Mouse (Mus musculus): ENCODE data around the gene Babam2.
A peak's percentile ranks its signal among the peaks of the same experiment; 100 is the strongest.

Babam2 gene

DNA sequence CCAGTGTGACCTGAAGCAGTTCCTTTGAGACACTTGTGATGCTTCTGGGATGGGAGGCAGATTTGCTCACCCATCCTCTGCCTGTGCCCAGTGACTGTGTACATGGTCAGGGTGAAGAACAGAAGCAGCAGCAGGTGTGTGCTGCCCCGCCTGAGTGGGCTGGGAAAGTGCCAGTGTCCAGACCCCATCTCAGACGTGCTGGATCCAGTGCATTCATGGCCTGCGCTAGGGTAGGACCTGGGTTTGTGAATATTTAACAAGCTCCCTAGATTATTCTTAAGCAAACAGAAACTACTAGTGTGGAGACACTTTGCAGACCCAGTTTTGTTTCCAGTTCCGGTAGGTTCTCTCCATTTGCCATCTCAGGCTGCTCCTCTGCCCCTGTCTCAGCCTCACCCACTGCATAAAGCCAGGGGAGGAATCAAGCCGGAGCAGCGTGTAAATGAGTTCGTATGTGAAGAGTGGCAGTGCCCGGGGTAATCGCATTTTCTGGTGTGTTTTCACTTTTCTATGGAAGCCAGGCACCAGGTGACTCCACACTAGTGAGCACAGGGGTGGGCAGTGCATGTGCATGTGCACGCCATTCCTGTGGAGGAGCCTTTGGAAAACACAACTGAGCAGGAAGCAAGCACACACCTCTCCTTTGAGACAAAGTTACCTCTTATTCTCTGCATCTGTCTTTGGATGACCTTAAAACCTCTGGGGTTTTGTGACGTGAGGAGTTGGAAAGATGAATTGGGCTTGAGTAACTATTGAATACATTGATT is 290.2 kb downstream of the Babam2 start:
- DNase-seq (ENCODE audit: low spot score in 2 of 2), result no peak

DNA sequence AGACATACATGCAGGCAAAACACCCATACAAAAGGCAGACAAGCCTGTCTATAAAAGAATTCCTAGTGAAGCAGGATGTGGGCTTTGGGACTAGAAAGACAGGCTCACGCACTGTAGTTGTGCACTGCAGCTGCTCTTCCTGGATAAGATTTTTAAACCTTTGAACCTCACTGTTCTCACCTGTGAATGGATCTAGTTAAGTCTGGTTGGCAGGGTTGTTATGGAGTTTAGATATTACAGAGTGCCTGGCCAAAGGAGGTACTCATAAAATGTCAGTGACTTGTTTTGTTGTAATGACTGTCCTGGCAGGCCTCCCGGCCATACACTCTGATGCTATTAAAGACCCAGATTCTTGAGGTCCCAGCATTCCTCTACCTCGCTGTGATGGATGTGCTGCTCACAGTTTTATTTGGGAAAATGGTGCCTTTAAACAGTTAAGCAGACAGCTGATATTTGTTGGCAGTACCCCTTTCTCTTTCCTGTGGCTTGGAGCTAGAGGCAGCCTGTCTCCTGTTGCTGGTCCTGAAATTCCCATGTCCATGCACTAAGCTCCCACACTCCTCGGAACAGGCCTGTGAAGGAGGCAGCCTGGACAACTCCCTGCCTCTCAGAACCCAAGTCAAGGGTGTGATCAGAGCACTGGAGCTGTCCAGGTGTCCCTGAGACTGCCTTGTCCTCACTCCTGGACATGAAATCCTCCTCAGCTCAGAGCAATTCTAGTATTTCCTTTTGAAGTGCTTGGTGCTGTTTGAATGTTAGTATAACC is 299.9 kb downstream of the Babam2 start:
- no peak for DNase-seq (ENCODE audit: low spot score in 2 of 2)

DNA sequence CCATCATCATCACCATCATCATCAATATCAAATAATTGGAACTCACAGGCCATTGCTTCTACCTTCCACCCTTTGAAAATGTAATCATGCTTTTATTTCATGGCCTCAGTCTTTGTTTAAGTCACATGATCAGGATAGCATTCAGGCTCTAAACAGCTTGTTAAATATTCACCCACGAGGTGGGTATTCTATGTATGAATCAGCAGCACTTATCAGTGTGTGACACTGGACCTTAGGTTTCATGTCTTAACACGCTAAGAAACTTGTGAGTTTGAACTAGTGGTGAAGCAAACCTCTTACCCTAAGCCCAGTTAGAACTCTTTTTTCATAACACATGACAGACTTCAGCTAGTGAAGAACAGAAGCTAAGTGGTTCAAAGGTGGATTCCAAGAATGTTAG is 301.3 kb downstream of the Babam2 start:
- no peak for DNase-seq (ENCODE audit: low spot score in 2 of 2)

DNA sequence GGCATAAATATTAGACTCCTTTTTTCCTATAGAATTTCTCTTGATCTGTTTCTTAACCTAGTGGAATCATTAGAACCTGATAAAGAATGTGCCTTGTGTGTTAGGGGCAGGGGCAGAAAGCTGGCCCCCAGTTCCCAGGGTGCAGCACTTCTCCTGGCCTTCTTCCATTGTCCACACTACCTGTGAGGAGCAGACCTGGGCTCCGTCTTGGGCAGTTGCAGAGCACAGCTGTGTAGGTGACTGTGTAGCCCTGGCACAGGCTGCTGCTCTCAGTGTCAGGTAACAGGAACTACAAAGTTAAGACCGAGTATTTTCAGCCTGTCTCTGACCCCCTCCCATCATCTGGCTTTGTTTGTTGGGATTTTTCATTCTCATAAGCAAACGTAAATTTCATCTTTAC is 302.6 kb downstream of the Babam2 start:
- DNase-seq (ENCODE audit: low spot score in 2 of 2), result no peak

DNA sequence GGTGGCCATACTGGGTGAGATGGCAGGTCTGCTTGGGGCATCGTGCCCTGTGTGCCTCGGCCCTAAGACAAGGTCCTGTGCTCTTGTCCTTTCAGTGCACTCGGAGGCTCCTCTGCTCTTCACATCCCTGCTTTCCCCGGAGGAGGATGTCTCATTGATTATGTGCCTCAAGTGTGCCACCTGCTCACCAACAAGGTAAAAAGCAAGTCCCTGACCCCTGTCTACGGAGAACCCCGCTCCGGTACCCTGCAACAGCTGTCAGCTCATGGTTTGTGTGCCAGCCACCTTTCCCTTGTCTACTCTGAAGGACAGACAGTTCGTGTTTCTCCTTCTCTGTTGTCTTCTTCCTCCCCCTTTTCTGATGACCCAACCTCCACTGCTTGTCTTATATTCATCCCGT is 303.8 kb downstream of the Babam2 start:
- DNase-seq (ENCODE audit: low spot score in 2 of 2), result no peak

DNA sequence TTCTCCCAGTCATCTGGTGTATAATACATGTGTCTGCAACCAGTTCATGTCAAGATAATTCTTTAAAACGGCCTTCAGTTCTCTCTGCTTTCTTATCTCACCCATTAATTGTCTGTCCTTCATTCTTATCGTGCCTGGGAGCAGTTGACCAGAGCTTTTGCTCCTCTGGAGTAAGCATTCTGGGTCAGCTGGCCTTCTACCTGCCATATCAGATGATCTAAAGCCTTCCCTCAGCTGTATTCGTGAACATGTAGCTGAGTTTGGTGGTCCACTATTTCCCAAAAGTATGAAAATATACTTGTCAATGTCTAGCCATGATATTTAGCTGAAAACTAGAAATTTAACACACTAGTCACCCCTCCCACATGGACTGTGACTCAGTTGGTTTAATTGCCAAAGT is 304.3 kb downstream of the Babam2 start:
- DNase-seq (ENCODE audit: low spot score in 2 of 2), result no peak

DNA sequence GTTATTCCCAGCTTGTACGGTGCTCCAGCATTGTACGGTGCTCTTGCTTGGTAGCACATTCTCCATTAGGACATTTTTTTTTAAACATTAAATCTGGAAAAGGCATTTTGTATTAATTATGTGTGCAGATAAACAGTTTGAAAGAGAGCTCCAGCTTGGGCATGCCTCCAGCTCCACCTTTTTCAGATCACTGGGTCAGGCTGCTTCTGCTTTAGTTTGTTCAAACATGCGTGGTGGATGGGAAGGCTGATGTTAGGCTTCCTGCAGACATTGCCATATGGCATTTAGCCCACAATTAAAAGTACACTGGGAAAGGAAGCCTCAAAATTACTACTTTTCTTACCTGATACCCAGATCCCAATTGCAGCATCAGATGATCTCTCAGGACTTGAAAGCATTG is 310.9 kb downstream of the Babam2 start:
- no peak for DNase-seq (ENCODE audit: low spot score in 2 of 2)

DNA sequence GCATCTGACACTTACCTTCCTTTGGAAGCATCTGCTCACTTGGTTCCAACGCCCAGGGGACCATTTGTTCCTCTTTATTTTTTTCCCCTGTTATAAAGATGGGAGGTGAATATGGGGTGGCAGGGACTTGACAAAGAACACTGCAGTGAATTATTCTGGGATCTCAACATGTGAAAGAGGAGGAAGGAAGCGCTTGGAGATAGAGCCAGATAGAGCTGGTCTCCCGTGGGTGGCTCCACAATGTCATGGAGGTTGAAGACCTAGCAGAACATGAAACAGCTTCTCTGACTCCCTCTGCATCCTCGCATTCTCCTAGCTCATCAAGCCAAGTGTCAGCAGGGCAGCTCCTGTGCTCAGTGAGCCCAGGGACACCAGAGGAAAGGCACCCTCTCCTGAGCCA is 312.6 kb downstream of the Babam2 start:
- no peak for DNase-seq (ENCODE audit: low spot score in 2 of 2)

DNA sequence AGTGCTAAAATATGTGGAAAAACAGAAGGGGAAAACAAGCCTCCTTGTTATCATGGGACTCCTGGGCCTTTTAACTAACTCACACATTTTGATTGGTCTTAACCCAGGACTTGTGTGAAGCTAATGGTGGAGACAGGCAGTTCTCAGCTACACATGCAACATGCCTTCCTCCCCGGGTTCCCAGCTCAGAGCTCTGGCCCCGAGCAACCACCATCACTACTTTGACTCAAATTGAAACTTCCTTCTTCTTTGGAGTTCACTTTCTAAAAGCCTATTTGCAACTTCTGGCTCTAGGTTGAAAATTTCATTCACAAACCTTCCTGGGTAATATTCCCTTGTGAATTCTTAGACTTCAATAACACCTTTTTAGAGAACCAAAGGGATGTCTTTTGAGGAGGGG is 315.6 kb downstream of the Babam2 start:
- DNase-seq (ENCODE audit: low spot score in 2 of 2), result no peak

DNA sequence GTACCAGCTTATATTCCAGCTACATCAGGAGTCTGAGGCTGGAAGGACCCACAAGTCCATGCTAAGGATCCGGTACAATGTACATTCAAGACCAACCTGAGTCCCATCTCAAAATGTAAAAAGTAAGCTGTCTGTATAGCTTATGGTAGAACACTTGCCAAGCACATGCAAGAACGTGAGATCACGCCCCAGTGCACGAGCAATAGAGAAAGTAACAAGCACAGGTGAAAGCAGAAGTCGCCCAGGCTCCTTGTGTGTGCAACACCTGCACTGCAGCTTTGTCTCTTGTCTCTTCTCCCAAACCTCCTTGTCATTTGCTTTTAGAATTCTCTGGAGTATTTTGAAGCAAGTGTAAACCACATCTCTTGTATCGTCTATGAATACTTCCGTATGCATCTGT is 317.3 kb downstream of the Babam2 start:
- no peak for DNase-seq (ENCODE audit: low spot score in 2 of 2)

DNA sequence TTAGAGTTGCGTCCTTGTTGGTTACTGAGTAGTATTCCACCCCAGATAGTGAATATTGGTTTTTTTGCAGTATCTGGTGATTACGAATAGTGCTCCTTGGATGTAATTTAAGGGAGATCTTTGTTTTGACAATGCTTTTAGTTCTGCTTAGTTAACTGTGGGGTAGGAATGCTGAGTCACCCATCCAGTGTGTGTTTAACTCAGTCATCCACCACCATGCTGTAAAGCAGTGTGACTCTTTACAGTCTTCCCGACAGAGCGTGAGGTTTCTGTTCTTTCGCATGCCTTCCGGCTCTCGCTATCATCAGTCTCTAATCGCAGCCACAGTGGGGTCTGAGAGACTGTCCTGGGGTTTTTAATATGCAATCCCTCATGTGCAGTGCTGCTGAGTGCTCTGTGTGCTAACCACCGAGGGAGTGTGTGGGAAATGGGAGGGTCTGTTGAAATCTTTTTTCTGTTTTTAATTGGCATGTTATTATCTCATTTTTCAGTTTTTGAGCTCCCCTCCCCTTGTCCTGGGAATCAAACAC is 318.5 kb downstream of the Babam2 start:
- DNase-seq (ENCODE audit: low spot score in 2 of 2), result no peak

DNA sequence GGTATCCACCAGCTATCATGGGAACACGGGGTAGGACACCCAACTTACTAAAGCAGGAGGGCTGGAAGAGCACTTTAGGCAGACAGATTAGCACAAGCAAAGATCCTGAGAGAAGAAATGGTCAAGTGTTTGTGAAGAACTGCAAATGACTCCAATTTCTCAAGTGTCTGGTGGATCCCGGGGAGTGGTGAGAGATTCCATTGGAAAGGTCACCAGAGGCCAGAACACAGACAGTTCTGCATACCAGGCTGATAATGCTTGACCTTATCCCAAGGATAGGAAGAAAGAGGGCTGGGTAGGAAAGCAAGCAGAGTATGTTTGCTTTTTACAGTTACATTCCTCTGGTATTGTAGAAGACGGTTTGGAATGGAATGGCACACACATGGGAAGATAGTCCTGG is 320.2 kb downstream of the Babam2 start:
- DNase-seq (ENCODE audit: low spot score in 2 of 2), result no peak

DNA sequence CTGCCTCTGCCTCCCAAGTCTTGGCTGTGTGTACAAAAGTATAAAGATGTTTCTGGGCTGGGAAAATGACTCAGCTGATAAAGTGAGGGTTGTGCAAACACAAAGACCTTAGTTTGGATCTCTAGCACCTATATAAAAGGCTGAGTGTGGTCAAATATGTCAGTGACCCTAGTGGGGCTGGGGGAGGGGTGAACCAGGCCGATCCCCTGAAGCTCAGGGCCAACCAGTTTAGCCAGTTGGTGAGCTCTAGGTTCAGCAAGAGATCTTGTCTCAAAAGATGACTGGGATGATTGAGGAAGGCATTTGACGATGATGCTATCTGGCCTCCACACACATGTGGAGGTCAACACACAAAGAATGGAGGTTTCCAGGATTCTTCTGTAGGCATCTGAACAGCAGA is 320.8 kb downstream of the Babam2 start:
- no peak for DNase-seq (ENCODE audit: low spot score in 2 of 2)

DNA sequence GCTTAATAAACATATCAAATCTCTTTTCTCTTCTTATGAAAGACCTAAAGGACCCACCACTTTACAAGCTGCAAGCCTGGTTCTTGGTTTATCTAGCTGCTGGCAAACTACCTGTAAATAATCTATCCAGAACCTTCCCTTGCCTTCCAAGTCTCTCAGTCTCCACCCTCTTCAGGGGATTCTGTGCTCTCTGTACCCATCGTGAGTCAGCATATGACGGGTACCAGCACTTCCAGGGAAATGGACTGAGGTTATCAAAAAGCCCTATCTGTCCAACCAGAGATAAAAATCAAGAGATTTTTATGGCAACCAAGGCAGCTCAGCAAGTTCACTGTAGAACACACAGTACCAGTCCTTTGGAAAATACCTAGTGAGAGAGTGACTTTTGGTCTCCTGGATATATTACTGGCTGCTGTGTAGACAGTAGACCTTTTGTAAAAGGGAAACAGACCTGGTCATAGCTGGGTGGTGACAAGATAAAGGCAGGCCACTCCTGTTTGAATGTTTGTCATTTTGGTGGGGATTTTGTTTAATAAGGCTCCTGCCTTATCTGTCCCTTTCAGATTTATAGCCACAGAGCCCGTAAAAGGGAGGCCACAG is 332.4 kb downstream of the Babam2 start:
- DNase-seq (ENCODE audit: low spot score in 2 of 2), result no peak

DNA sequence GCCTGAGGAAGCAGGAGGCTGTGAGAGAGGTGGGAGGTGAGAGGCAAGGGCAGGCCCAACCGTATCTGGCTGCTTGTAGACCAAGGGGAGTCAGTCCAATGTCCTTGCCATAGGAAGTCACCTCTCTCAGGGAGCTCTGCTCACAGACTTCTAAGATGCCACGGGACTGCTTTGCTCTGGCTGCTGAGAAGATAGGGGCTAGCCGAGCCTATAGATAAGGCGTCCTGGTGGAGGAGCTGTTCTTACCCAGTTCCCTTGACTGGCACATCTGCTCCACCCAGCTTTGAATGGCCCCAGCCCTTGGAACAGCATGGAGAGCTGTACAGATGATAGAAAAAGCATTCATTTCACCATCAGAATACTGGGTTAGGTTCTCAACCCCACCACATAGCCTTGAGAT is 335.7 kb downstream of the Babam2 start:
- no peak for DNase-seq (ENCODE audit: low spot score in 2 of 2)

DNA sequence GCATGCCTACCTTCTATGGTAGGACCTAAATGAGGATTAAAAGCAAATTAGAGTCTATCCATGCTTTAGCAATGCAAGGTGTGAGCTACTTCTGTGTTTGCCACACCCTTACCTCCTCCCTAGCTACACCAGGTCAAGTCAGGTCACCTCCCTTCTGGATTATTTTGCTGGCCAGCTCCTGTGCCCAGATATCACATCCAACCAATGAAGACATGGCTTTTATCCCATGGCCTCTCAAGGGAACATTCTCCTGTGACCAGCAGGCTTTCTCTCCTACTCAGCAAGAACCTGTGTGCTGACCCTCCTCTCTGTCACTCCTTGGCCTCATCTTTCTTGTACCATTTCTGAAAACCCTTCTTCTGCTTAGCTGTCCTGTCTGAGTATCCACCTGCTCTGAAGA is 336.1 kb downstream of the Babam2 start:
- DNase-seq (ENCODE audit: low spot score in 2 of 2), result no peak

DNA sequence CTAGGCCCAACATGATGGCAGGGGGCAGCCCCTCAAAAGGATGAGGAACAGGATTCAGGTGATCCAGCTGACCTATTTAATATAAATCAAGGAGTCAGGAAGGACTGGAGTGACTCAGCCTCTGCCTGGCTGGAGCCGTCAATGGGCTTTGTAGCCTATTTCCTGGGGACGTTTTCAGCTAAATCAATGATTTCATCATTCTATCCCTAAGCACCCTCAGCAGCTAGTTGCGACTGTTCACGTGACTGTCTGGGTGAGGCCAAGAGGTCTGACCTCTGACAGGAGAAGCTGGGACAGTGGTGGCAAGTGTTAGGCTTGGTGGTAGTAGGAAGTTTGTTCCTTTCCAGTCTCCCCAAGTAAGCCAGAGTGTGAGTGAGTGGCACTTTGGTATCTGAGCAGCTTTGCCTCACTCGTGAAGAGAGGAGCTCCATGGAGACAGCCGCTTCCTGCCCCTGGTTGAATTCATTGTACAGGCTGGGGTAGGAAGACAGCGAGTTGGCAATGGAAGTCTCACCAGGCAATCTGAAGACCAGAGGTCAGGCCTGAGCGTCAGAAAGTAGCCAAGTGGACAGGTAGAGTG is 337.1 kb downstream of the Babam2 start:
- DNase-seq (ENCODE audit: low spot score in 2 of 2), result no peak

DNA sequence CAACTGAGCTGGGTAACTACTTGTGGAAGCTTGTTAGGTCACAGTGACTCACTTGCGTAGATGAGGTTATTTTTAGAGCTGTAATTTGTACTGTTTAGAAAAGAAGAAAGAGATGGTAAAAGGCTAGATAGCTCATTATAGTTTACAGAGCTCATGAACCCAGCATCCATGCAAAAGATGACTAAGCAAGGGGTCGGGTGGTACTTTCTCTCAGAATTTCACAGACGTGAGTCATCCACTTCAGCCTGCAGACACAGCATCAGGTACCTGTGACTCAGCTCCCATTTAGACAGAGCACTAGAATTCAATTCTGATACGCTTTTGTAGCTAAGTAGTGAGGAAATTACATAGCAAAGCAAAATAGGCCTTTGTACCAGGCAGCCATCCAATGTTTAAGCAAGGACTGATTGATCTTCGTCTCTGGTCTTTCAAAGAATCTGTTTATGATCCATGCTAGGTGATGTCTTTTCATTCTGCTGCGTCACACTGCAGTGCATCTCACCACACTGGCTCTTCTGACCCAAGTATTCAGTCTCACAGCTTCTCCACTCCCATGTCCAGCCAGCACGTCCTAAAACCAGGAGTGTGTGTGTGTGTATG is 338.3 kb downstream of the Babam2 start:
- no peak for DNase-seq (ENCODE audit: low spot score in 2 of 2)

DNA sequence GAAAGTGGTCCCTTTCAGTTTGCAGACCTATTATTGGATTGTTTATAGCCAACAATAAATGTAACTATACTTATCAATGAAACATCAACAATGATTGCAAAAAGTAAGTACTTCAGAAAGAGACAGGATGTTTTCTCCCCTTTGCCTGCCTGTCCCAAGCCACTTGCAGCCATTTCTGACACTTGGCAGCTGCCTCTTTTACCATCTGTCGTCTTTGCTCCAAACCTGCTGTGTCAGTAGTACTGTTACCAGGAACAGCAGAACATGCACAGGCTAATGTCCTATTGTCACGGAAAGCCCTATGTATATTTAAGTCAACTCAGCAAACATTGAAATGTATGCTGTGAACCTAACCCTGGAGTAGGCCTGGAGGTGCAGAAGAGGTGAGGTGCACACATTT is 339.4 kb downstream of the Babam2 start:
- peak in 1 of 2 experiments; percentile 31 for DNase-seq (ENCODE audit: low spot score in 2 of 2)

DNA sequence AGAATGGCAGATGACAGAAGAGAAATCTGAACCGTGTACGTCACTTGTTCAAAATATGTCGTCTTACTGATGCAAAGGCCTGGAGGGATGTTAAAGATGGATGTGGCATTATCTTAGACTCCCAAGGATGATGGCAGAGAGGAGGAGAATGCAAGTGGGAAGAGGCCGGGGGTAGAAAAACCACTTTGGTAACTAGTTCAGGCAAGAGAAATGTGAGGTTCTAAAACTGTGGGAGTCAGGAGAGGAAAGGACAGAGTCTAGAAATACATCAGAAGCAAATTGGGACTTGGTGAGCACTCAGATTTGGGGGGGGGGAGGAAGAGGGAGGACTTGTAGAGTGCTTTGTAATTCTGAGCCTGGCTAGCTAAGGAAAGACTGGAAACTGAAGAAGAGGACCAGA is 340.1 kb downstream of the Babam2 start:
- DNase-seq (ENCODE audit: low spot score in 2 of 2), result no peak

DNA sequence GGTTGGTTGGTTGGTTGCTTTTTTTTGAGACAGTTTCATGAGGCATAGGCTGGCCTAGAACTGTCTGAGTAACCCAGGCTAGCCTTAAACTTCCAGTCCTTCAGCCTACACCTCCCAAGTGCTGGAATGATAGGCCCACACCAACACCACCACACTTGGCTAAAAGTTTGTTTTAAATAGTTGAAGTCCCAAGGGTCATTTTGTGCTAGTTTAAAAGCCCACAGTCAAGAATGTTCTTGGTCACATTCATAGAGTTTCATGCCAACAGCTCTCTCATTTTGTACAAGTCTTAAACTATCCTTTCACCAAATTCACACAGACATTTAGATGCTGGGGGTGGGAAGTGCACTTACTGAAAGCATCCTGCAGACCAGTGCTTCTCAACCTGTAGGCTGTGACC is 341.5 kb downstream of the Babam2 start:
- no peak for DNase-seq (ENCODE audit: low spot score in 2 of 2)

DNA sequence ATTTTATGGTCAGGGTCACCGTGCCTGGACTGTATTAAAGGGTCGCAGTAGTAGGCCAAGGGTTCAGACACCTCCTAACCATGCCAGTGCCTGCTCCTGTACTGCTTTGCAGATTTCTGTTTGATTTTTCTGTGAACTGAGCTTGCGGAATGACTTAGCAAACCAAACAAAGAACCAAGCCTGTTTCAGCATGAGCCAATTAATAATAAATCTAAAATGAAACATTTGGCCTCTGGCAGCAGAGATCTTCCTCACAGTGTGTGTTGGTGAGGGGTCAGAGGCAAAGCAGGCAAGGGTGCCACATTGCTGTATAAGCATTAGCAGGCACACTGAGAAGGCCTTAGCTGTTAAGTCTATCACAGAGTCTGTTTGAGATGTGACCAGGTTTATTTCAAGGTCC is 342.0 kb downstream of the Babam2 start:
- DNase-seq (ENCODE audit: low spot score in 2 of 2), result no peak
